Mouse (Mus musculus): ENCODE results near the gene Zbtb44.

- TF ChIP-seq POLR2A (IDR thresholded peaks at IDR 0.05; ENCODE audit: insufficient read length, low read depth), result no peak
- no peak for TF ChIP-seq USF1 (IDR thresholded peaks at IDR 0.05; ENCODE audit: low read depth)
- no peak for TF ChIP-seq MAX (IDR thresholded peaks at IDR 0.05; ENCODE audit: low read depth)
- no peak for TF ChIP-seq TCF12 (IDR thresholded peaks at IDR 0.05; ENCODE audit: insufficient read depth, poor library complexity, severe bottlenecking)
- TF ChIP-seq CEBPB (IDR thresholded peaks at IDR 0.05; ENCODE audit: insufficient read depth, poor library complexity, severe bottlenecking), result no peak
- no peak for TF ChIP-seq POLR2AphosphoS2 (IDR thresholded peaks at IDR 0.05; ENCODE audit: insufficient read length, low read depth)
Measured at GRCm38 (mm10) chr9:31119405-31119804, 89.0 kb downstream of the Zbtb44 start.
